Mouse (Mus musculus): ENCODE results near the gene Mydgf.

Mydgf gene

GRCm38 (mm10) chr17:56183658-56184103 is at the start of gene Mydgf:
Mydgf (minus strand) TSS chr17:56183920.
- peak; percentile 96 for DNase-seq

GRCm38 (mm10) chr17:56233389-56233788 is 49.7 kb upstream of the Mydgf start:
- DNase-seq = no peak

GRCm38 (mm10) chr17:56229943-56230342 is 46.2 kb upstream of the Mydgf start:
- DNase-seq = no peak

- no peak for DNase-seq
Observed at GRCm38 (mm10) chr17:56226566-56226965, 42.8 kb upstream of the Mydgf start.

- no peak for DNase-seq
Observed at GRCm38 (mm10) chr17:56224916-56225315, 41.2 kb upstream of the Mydgf start.

- no peak for DNase-seq
Observed at GRCm38 (mm10) chr17:56219805-56220204, 36.1 kb upstream of the Mydgf start.

- no peak for DNase-seq
Observed at GRCm38 (mm10) chr17:56219251-56219650, 35.5 kb upstream of the Mydgf start.

GRCm38 (mm10) chr17:56218377-56219191 is 34.9 kb upstream of the Mydgf start, which contains the start of gene Dpp9:
Dpp9 (minus strand) TSS chr17:56218905.
- DNase-seq = peak; percentile 89

- DNase-seq = no peak
Observed at GRCm38 (mm10) chr17:56217670-56218069, 34.0 kb upstream of the Mydgf start.

GRCm38 (mm10) chr17:56214229-56214628 is 30.5 kb upstream of the Mydgf start:
- DNase-seq = no peak

- no peak for DNase-seq
Observed at GRCm38 (mm10) chr17:56212676-56213075, 29.0 kb upstream of the Mydgf start.

- DNase-seq = no peak
Observed at GRCm38 (mm10) chr17:56211090-56211489, 27.4 kb upstream of the Mydgf start.

GRCm38 (mm10) chr17:56208821-56209220 is 25.1 kb upstream of the Mydgf start:
- no peak for DNase-seq

GRCm38 (mm10) chr17:56207963-56208530 is 24.3 kb upstream of the Mydgf start:
- no peak for DNase-seq

GRCm38 (mm10) chr17:56206986-56207674 is 23.4 kb upstream of the Mydgf start:
- DNase-seq = no peak

GRCm38 (mm10) chr17:56206276-56206884 is 22.7 kb upstream of the Mydgf start:
- DNase-seq = no peak

- no peak for DNase-seq
Observed at GRCm38 (mm10) chr17:56203729-56204128, 20.0 kb upstream of the Mydgf start.

GRCm38 (mm10) chr17:56202476-56202875 is 18.8 kb upstream of the Mydgf start:
- no peak for DNase-seq

- DNase-seq = no peak
Observed at GRCm38 (mm10) chr17:56201642-56202041, 17.9 kb upstream of the Mydgf start.

- no peak for DNase-seq
Observed at GRCm38 (mm10) chr17:56200586-56200985, 16.9 kb upstream of the Mydgf start.

GRCm38 (mm10) chr17:56196860-56197259 is 13.1 kb upstream of the Mydgf start:
- peak; percentile 62 for DNase-seq

GRCm38 (mm10) chr17:56194765-56195164 is 11.0 kb upstream of the Mydgf start:
- DNase-seq = no peak

GRCm38 (mm10) chr17:56194357-56194756 is 10.6 kb upstream of the Mydgf start:
- DNase-seq = no peak
